Mouse (Mus musculus) limb, embryonic 11.5 days (tissue): ENCODE data around the gene Psmb8. TPM values are rescaled to one million over a fixed set of nuclear protein-coding genes. Genes with fewer than 3 reads are reported as not detected.

Experiments used
- ATAC-seq: fragments of 200-750 bp; cut with Nextera tagmentation; 2 replicates; pipeline ENCODE4 v1.8.0; 2017; ENCODE audit warnings: low read depth; ENCODE audit not compliant: insufficient number of reproducible peaks, low FRiP score, low TSS enrichment
- DNase-seq: peaks from one replicate; pipeline ENCODE4 v3.0.0-alpha.2; 2015; ENCODE audit warnings: low spot score
- H3K27ac ChIP-seq: fragments of 300-500 bp; sonication (generic); replicated peaks from 2 replicates; pipeline ENCODE4 v1.5.1; 2014; ENCODE audit warnings: low read depth, mild to moderate bottlenecking, low read length
- H3K27me3 ChIP-seq: fragments of 300-500 bp; sonication (generic); 2 replicates; pipeline ENCODE4 v1.6.1; 2014; ENCODE audit warnings: mild to moderate bottlenecking, low read length, mixed read lengths; ENCODE audit not compliant: control insufficient read depth, insufficient read depth
- H3K36me3 ChIP-seq: fragments of 300-500 bp; sonication (generic); 2 replicates; pipeline ENCODE4 v1.6.1; 2014; ENCODE audit warnings: mild to moderate bottlenecking, low read length, moderate library complexity, mixed read lengths; ENCODE audit not compliant: control insufficient read depth, insufficient read depth
- H3K4me1 ChIP-seq: fragments of 300-500 bp; sonication (generic); 2 replicates; pipeline ENCODE4 v1.6.1; 2014; ENCODE audit warnings: low read length, mixed read lengths; ENCODE audit not compliant: control insufficient read depth, insufficient read depth
- H3K4me2 ChIP-seq: fragments of 300-500 bp; sonication (generic); 2 replicates; pipeline ENCODE4 v1.6.1; 2014; ENCODE audit warnings: low read depth, mild to moderate bottlenecking, moderate library complexity; ENCODE audit not compliant: severe bottlenecking
- H3K4me3 ChIP-seq: fragments of 300-500 bp; sonication (generic); 2 replicates; pipeline ENCODE4 v1.5.1; 2014; ENCODE audit warnings: low read depth, low read length
- H3K9ac ChIP-seq: fragments of 300-500 bp; sonication (generic); 2 replicates; pipeline ENCODE4 v1.6.1; 2014; ENCODE audit warnings: mild to moderate bottlenecking, low read length
- H3K9me3 ChIP-seq: fragments of 300-500 bp; sonication (generic); 2 replicates; pipeline ENCODE4 v1.6.1; 2016; ENCODE audit warnings: low read length; ENCODE audit not compliant: control insufficient read depth
- WGBS: fragments of 180-500 bp; shearing (Covaris S2); extraction: QIAGEN DNeasy Blood & Tissue Kit; methylation state at CpG from one replicate; pipeline ENCODE4 v1.1.7; 2014; 5-methylcytosine and 5-hydroxymethylcytosine counted together
- polyA plus RNA-seq: library from polyadenylated mRNA; unstranded; fragments of >200 nt; fragmentation: Nextera tagmentation; extraction: Ambion mirVana; gene quantifications from 2 replicates; pipeline ENCODE4 v1.2.1, GENCODE M21; 2014

Psmb8 gene
- polyA plus RNA-seq, 1 experiment from 2014 or later, result 1.7 TPM

DNA sequence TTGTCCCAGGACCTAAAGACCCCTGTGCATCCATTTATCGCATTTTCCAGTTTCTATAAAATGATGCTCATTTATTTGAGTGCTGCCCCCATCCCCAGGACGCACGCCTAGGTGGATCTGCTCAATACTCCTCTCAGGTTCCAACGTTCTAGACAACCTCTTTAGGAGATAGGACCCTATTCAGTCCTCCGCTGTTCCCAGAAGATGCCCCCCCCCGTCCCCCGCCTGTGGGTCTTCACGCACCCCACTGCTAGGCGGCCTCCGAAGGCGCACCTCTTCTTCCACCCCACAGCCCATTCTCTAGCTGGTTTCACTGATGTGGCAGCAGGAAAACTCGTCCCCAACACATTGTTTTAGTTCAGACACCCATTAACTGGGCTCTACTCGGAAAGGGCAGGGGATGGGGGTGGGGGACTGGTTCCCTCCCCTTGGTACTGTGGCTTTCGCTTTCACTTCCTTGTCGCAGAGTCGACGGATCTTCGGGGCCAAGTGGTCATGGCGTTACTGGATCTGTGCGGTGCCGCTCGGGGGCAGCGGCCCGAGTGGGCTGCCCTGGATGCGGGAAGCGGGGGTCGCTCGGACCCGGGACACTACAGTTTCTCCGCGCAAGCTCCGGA lies 491 bp downstream of the Psmb8 start:
- Histone ChIP-seq H3K9ac (no peak overlapping the region), H3K4me3 (peak overlapping the region; percentile 17), H3K9me3 (no peaks in the 10 kb centered on the region), H3K27ac (no peak overlapping the region), H3K36me3 (no peaks in the 10 kb centered on the region), H3K27me3 (peaks cover 56% of the 10 kb centered on the region), H3K4me1 (no peaks in the 10 kb centered on the region), H3K4me2 (peak overlapping the region; percentile 39)
- WGBS, result 2% methylated on average over 32 of the region's 32 CpGs
- ATAC-seq, result no peak
- DNase-seq, result no peak

DNA sequence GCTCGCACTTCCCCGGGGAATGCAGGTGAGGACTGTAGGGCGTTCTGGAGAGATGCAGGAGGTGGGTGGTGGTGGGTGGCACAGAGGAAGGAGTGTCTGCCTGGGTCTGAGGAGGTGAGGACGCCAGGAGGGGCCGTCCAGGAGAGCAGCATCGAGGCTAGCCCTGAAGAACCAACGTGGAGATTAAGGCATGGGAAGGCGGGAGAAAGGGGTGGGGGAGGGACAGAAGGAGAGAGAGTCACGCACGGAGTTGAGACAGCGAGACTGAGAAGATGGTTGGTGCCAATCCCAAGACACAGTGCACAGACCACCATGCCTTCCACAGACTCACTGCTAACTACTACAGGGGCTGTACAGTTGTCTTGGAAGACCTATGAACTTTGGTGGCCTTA lies 996 bp downstream of the Psmb8 start:
- Histone ChIP-seq H3K27me3 (peaks cover 54% of the 10 kb centered on the region), H3K27ac (no peak overlapping the region), H3K9ac (no peak overlapping the region), H3K36me3 (no peaks in the 10 kb centered on the region), H3K9me3 (no peaks in the 10 kb centered on the region), H3K4me1 (no peaks in the 10 kb centered on the region), H3K4me2 (peak overlapping the region; percentile 39), H3K4me3 (peak overlapping the region; percentile 17; the same call in 1 of the 2 replicates)
- DNase-seq (no peak), ATAC-seq (no peak)
- 7% methylated on average over 11 of the region's 11 CpGs for WGBS

DNA sequence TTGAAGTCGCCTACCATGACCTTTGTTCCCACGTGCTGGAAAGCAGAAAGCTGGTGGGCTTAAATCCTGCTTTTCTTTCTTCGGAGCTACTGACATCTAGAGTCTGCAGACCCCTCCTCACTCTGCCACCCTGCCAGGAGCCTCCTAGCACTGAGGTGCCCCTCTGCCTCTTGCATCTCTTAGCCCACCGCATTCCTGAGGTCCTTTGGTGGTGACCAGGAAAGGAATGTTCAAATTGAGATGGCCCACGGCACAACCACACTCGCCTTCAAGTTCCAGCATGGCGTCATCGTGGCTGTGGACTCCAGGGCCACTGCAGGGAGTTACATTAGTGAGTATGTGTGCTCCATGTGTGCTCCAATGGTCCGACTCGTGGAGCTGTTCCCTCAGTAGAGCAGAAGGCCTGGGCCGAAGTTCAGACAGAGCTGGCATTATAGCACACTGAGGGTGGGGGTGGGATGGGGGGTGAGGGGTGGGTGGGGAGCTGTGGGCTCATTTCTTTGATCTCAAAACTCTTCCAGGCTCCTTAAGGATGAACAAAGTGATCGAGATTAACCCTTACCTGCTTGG lies 1.6 kb downstream of the Psmb8 start:
- no peak overlapping the region for H3K4me3 ChIP-seq
- no peak for ATAC-seq
- no peak overlapping the region for H3K27ac ChIP-seq
- WGBS, result 67% methylated on average over 12 of the region's 12 CpGs
- H3K4me1 ChIP-seq, result no peaks in the 10 kb centered on the region
- H3K27me3 ChIP-seq, result peaks cover 52% of the 10 kb centered on the region
- no peaks in the 10 kb centered on the region for H3K36me3 ChIP-seq
- no peaks in the 10 kb centered on the region for H3K9me3 ChIP-seq
- H3K9ac ChIP-seq, result no peak overlapping the region
- no peak overlapping the region for H3K4me2 ChIP-seq
- DNase-seq, result no peak

DNA sequence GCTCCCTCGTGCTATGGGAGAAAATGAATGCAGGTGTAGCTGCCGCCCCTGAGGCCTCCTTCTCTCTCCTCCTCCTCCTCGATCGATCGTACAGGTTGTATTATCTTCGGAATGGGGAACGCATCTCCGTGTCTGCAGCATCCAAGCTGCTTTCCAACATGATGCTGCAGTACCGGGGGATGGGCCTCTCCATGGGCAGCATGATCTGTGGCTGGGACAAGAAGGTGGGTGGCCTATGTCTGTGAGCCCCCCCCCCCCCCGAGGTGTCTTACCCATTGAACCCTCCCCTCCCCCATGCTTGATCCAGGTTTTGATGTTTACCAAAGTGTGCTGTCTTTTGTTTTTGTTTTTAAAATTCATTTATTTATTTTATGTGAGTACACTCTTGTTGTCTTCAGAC lies 2.5 kb downstream of the Psmb8 start:
- no peak for ATAC-seq
- WGBS, result 85% methylated on average over 10 of the region's 10 CpGs
- H3K27ac ChIP-seq, result no peak overlapping the region
- H3K27me3 ChIP-seq, result peaks cover 48% of the 10 kb centered on the region
- H3K9me3 ChIP-seq, result no peaks in the 10 kb centered on the region
- H3K4me1 ChIP-seq, result no peaks in the 10 kb centered on the region
- no peak for DNase-seq
- H3K4me2 ChIP-seq, result no peak overlapping the region; the same call in 1 of the 2 replicates
- H3K36me3 ChIP-seq, result no peaks in the 10 kb centered on the region
- H3K9ac ChIP-seq, result no peak overlapping the region
- no peak overlapping the region for H3K4me3 ChIP-seq

DNA sequence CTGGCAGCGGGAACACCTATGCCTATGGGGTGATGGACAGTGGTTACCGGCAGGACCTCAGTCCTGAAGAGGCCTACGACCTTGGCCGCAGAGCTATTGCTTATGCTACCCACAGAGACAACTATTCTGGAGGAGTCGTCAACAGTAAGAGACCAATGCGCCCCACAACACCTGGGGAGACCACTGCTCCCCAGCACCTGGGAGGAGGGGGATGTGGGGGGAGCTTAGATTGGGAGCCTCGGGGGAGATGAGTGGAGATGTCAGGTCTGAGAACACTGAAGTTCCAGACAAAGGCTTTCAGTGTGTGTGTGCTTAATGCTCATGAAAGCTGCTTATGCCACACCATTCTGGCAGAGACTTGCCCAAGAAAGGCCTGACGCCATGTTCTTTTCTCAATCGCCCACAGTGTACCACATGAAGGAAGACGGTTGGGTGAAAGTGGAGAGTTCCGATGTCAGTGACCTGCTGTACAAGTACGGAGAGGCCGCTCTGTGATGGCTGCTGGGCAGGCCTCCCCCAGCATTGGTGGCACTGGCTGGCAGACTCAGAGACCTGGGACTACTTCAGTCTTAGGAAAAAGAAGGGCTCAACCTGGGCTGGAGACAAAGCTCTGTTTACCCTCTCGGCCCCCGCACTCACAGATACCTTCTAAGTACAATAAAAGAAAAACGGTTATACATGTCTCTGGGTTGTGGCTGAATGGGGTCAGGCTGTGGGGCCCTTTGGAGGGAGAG lies 3.4 kb downstream of the Psmb8 start:
- WGBS, result 87% methylated on average over 16 of the region's 16 CpGs
- ATAC-seq, result no peak
- DNase-seq, result no peak
- H3K27me3 ChIP-seq, result peaks cover 55% of the 10 kb centered on the region
- H3K9ac ChIP-seq, result no peak overlapping the region
- no peak overlapping the region for H3K4me2 ChIP-seq
- H3K4me1 ChIP-seq, result no peaks in the 10 kb centered on the region
- no peak overlapping the region for H3K27ac ChIP-seq
- H3K36me3 ChIP-seq, result no peaks in the 10 kb centered on the region
- no peaks in the 10 kb centered on the region for H3K9me3 ChIP-seq
- no peak overlapping the region for H3K4me3 ChIP-seq

DNA sequence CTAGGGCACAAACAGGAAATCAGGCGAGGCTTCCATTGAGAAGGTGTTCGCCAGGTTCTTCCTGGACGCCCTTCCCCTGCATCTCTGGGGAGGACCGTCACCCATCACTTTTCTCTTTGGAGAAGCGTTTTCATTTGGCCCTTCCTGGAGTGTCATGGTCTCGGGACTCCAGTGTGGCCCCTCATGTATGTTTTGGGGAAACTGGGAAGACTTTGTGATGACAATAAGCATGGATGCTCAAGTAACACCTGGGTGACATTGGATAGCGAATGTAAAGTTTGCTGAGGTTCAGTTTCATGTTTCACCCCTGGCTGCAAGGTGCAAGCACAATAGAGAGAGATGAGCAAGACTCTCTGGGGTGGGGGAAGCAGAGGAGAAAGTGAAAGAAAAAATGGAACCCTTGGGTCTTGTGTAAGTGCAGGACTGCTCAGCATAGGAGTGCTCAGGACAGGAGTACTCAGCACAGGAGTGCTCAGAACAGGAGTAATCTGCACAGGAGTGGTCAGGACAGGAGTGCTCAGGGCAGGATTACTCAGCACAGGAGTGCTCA lies 4.1 kb downstream of the Psmb8 start:
- Histone ChIP-seq H3K9ac (no peak overlapping the region), H3K4me3 (no peak overlapping the region), H3K4me1 (no peaks in the 10 kb centered on the region), H3K9me3 (no peaks in the 10 kb centered on the region), H3K4me2 (no peak overlapping the region), H3K36me3 (no peaks in the 10 kb centered on the region), H3K27ac (no peak overlapping the region), H3K27me3 (peaks cover 52% of the 10 kb centered on the region)
- 70% methylated on average over 7 of the region's 7 CpGs for WGBS
- ATAC-seq, result no peak
- DNase-seq, result no peak

DNA sequence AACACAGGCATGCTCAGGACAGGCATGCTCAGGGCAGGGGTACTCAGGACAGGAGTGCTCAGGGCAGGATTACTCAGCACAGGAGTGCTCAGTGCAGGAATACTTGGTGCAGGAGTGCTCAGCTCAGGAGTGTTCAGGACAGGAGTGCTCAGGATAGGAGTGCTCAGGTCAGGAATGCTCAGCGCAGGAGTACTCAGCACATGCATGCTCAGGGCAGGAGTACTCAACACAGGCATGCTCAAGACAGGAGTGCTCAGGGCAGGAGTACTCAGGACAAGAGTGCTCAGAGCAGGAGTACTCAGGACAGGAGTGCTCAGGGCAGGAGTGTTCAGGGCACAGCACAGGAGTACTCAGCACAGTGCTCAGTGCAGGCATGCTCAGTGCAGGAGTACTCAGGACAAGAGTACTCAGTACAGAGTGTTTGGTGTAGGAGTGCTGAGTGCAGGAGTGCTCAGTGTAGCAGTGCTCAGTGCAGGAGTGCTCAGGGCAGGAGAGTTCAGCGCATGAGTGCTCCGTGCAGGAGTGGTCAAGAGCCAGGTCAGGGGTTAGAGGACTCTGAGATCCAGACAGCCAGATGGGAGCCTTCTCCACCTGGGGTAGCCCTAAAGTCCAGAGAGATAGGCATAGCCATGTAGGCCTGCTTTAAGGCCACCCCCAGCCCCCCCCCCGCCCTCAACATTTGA lies 5.4 kb downstream of the Psmb8 start:
- H3K9ac ChIP-seq, result no peak overlapping the region
- DNase-seq (no peak), ATAC-seq (no peak)
- H3K4me3 ChIP-seq, result no peak overlapping the region
- H3K4me1 ChIP-seq, result no peaks in the 10 kb centered on the region
- H3K27me3 ChIP-seq, result peaks cover 43% of the 10 kb centered on the region
- WGBS, result 76% methylated on average over 4 of the region's 4 CpGs
- no peak overlapping the region for H3K4me2 ChIP-seq
- no peak overlapping the region for H3K27ac ChIP-seq
- H3K9me3 ChIP-seq, result no peaks in the 10 kb centered on the region
- H3K36me3 ChIP-seq, result no peaks in the 10 kb centered on the region

GRCm38 (mm10) chr17:34203444-34203843 lies 5.9 kb downstream of the Psmb8 start, which contains the start of gene Tap2:
Gene Tap2 (plus strand): TSS chr17:34203527.
- DNase-seq, result no peak
- Histone ChIP-seq H3K9ac (peak within 1 kb of the TSS; percentile 56), H3K36me3 (no peaks in the 10 kb centered on the region), H3K27ac (no peak within 1 kb of the TSS), H3K4me2 (peak within 1 kb of the TSS; percentile 61), H3K4me3 (peak within 1 kb of the TSS; percentile 57), H3K9me3 (no peaks in the 10 kb centered on the region), H3K27me3 (peaks cover 38% of the 10 kb centered on the region), H3K4me1 (no peaks in the 10 kb centered on the region)
- 58% methylated on average over 5 of the region's 5 CpGs for WGBS
- ATAC-seq, result no peak
